8 mouse cellular contexts compared by ENCODE assay signal in genomic region chr13:92355272-92355643, GRCm38 (mm10). TPM values are rescaled to one million over a fixed set of nuclear protein-coding genes. Genes with fewer than 3 reads are reported as not detected.
DNase-seq lines count a peak whose midpoint lies in the region; ATAC-seq and TF ChIP-seq lines count a peak whose summit lies in the region.

No protein-coding gene starts in this region.

- peaks cover 2% of the 10 kb centered on the region; the same call in 1 of the 2 replicates for H3K4me1 ChIP-seq in lung, adult 2 months (ENCODE audit: control insufficient read depth, insufficient read depth, low read length)
- H3K4me1 ChIP-seq in forebrain, embryonic 11.5 days (replicated peaks; ENCODE audit: control insufficient read depth, insufficient read depth, low read length): peaks cover 4% of the 10 kb centered on the region; the same call in 1 of the 2 replicates
- H3K4me1 ChIP-seq in kidney, embryonic 16.5 days (ENCODE audit: insufficient read depth, low read length): peaks cover 26% of the 10 kb centered on the region; the same call in 1 of the 2 replicates
- H3K4me1 ChIP-seq in midbrain, embryonic 14.5 days (ENCODE audit: control insufficient read depth, insufficient read depth, low read length): peaks cover 9% of the 10 kb centered on the region

- H3K36me3 ChIP-seq in forebrain, embryonic 11.5 days (ENCODE audit: control insufficient read depth, insufficient read depth, low read length): peaks cover 3% of the 10 kb centered on the region; the same call in 1 of the 2 replicates
- peaks cover 16% of the 10 kb centered on the region for H3K36me3 ChIP-seq in kidney, embryonic 16.5 days (ENCODE audit: insufficient read depth, low read length)
- no peaks in the 10 kb centered on the region for H3K36me3 ChIP-seq in midbrain, embryonic 14.5 days (ENCODE audit: control insufficient read depth, insufficient read depth, low read length)

- DNase-seq in lung, adult 2 months: no peak
- DNase-seq in lung, postnatal 25 days (ENCODE audit: low spot score): no peak
- no peak for DNase-seq in forebrain, embryonic 11.5 days (ENCODE audit: low spot score)
- DNase-seq in midbrain, embryonic 14.5 days: no peak
- no peak for DNase-seq in right cerebral cortex, postnatal 36 days (ENCODE audit: low spot score in 2 of 2)
- DNase-seq in left cerebral cortex, adult 9 months (ENCODE audit: low spot score in 2 of 2): no peak
- no peak for DNase-seq in c-Kit-positive CD71-positive TER-119-positive erythroid progenitor cells, embryonic 14.5 days (ENCODE audit: low spot score)

- peak overlapping the region; percentile 56 for H3K4me3 ChIP-seq in lung, adult 2 months (replicated peaks; ENCODE audit: extremely low read depth, low read depth, low read length)
- H3K4me3 ChIP-seq in forebrain, embryonic 11.5 days (ENCODE audit: low read depth, low read length): peak overlapping the region; percentile 68
- H3K4me3 ChIP-seq in kidney, embryonic 16.5 days (ENCODE audit: low read length): peak overlapping the region; percentile 80
- peak overlapping the region; percentile 66 for H3K4me3 ChIP-seq in midbrain, embryonic 14.5 days (replicated peaks; ENCODE audit: low read depth, low read length)

- H3K9me3 ChIP-seq in forebrain, embryonic 11.5 days (ENCODE audit: control insufficient read depth, low read length): no peaks in the 10 kb centered on the region
- H3K9me3 ChIP-seq in kidney, embryonic 16.5 days (ENCODE audit: low read length): no peaks in the 10 kb centered on the region
- H3K9me3 ChIP-seq in midbrain, embryonic 14.5 days (ENCODE audit: control insufficient read depth, low read length): no peaks in the 10 kb centered on the region

- no peaks in the 10 kb centered on the region for H3K27me3 ChIP-seq in forebrain, embryonic 11.5 days (ENCODE audit: control insufficient read depth, insufficient read depth, low read length)
- no peaks in the 10 kb centered on the region for H3K27me3 ChIP-seq in kidney, embryonic 16.5 days (ENCODE audit: insufficient read depth, low read length)
- H3K27me3 ChIP-seq in midbrain, embryonic 14.5 days (ENCODE audit: control insufficient read depth, insufficient read depth, low read length): no peaks in the 10 kb centered on the region

- no peak for TF ChIP-seq POLR2A in lung, adult 2 months (IDR thresholded peaks at IDR 0.05; ENCODE audit: borderline replicate concordance, extremely low read depth, low read depth, low read length)

- under 1% methylated on average over 24 of the region's 24 CpGs for WGBS in lung, adult 2 months
- under 1% methylated on average over 21 of the region's 24 CpGs for WGBS in forebrain, embryonic 11.5 days
- under 1% methylated on average over 24 of the region's 24 CpGs for WGBS in kidney, embryonic 16.5 days
- WGBS in midbrain, embryonic 14.5 days: under 1% methylated on average over 24 of the region's 24 CpGs

- H3K4me2 ChIP-seq in forebrain, embryonic 11.5 days (ENCODE audit: low read depth, low read length, severe bottlenecking): peak overlapping the region; percentile 71
- H3K4me2 ChIP-seq in kidney, embryonic 16.5 days (replicated peaks; ENCODE audit: low read depth, low read length): peak overlapping the region; percentile 90
- peak overlapping the region; percentile 88 for H3K4me2 ChIP-seq in midbrain, embryonic 14.5 days (ENCODE audit: low read length)

- no peak for TF ChIP-seq CTCF in lung, adult 2 months (IDR thresholded peaks at IDR 0.05; ENCODE audit: insufficient read depth, low read length)

- H3K27ac ChIP-seq in forebrain, embryonic 11.5 days (ENCODE audit: low read depth, low read length): no peak overlapping the region
- H3K27ac ChIP-seq in kidney, embryonic 16.5 days (ENCODE audit: low read length): peak overlapping the region; percentile 77
- H3K27ac ChIP-seq in midbrain, embryonic 14.5 days (replicated peaks; ENCODE audit: low read depth, low read length): peak overlapping the region; percentile 87; the same call in 1 of the 2 replicates

- ATAC-seq in forebrain, embryonic 11.5 days (replicated peaks; ENCODE audit: low FRiP score): peak; percentile 67
- peak; percentile 57 for ATAC-seq in kidney, embryonic 16.5 days (ENCODE audit: low FRiP score, low TSS enrichment)
- peak; percentile 44; the same call in 1 of the 2 replicates for ATAC-seq in midbrain, embryonic 14.5 days (ENCODE audit: low FRiP score, low TSS enrichment)

- H3K9ac ChIP-seq in forebrain, embryonic 11.5 days (ENCODE audit: low read length): peak overlapping the region; percentile 56
- peak overlapping the region; percentile 77 for H3K9ac ChIP-seq in kidney, embryonic 16.5 days (replicated peaks; ENCODE audit: low read length)
- H3K9ac ChIP-seq in midbrain, embryonic 14.5 days (replicated peaks; ENCODE audit: low read length): peak overlapping the region; percentile 47; the same call in 1 of the 2 replicates

RNA-seq across cellular contexts. Expression of gene Msh3, which starts 0.5 kb away (rescaled TPM):
- 1.8 and 3.2 TPM in 2 replicates for polyA plus RNA-seq in lung, adult 2 months (2012; rRNA removed)
- polyA plus RNA-seq in forebrain, embryonic 11.5 days (2014; fragmentation: Nextera tagmentation; extraction: Ambion mirVana): 39.0 and 43.8 TPM in 2 replicates
- polyA plus RNA-seq in kidney, embryonic 16.5 days (2015; fragmentation: Nextera tagmentation; extraction: Ambion mirVana): 30.4 and 34.2 TPM in 2 replicates
- 23.8 and 27.5 TPM in 2 replicates for polyA plus RNA-seq in midbrain, embryonic 14.5 days (2014; fragmentation: Nextera tagmentation; extraction: Ambion mirVana)

RNA-seq across cellular contexts. Expression of gene Dhfr, which starts 0.7 kb away (rescaled TPM):
- 0.45 and 0.57 TPM in 2 replicates for polyA plus RNA-seq in lung, adult 2 months (2012; rRNA removed)
- 29.1 and 29.6 TPM in 2 replicates for polyA plus RNA-seq in forebrain, embryonic 11.5 days (2014; fragmentation: Nextera tagmentation; extraction: Ambion mirVana)
- 21.0 and 21.7 TPM in 2 replicates for polyA plus RNA-seq in kidney, embryonic 16.5 days (2015; fragmentation: Nextera tagmentation; extraction: Ambion mirVana)
- polyA plus RNA-seq in midbrain, embryonic 14.5 days (2014; fragmentation: Nextera tagmentation; extraction: Ambion mirVana): 3.6 and 5.7 TPM in 2 replicates

RNA-seq across cellular contexts. Expression of gene Gm20379, which starts 49.5 kb away (rescaled TPM):
- not detected in 2 replicates for polyA plus RNA-seq in lung, adult 2 months (2012; rRNA removed)
- 1.3 and 1.9 TPM in 2 replicates for polyA plus RNA-seq in forebrain, embryonic 11.5 days (2014; fragmentation: Nextera tagmentation; extraction: Ambion mirVana)
- 1.2 and 1.9 TPM in 2 replicates for polyA plus RNA-seq in kidney, embryonic 16.5 days (2015; fragmentation: Nextera tagmentation; extraction: Ambion mirVana)
- 0.49 and 0.82 TPM in 2 replicates for polyA plus RNA-seq in midbrain, embryonic 14.5 days (2014; fragmentation: Nextera tagmentation; extraction: Ambion mirVana)
